Mouse (Mus musculus): ENCODE data around the gene Fam122a.

Fam122a gene

DNA sequence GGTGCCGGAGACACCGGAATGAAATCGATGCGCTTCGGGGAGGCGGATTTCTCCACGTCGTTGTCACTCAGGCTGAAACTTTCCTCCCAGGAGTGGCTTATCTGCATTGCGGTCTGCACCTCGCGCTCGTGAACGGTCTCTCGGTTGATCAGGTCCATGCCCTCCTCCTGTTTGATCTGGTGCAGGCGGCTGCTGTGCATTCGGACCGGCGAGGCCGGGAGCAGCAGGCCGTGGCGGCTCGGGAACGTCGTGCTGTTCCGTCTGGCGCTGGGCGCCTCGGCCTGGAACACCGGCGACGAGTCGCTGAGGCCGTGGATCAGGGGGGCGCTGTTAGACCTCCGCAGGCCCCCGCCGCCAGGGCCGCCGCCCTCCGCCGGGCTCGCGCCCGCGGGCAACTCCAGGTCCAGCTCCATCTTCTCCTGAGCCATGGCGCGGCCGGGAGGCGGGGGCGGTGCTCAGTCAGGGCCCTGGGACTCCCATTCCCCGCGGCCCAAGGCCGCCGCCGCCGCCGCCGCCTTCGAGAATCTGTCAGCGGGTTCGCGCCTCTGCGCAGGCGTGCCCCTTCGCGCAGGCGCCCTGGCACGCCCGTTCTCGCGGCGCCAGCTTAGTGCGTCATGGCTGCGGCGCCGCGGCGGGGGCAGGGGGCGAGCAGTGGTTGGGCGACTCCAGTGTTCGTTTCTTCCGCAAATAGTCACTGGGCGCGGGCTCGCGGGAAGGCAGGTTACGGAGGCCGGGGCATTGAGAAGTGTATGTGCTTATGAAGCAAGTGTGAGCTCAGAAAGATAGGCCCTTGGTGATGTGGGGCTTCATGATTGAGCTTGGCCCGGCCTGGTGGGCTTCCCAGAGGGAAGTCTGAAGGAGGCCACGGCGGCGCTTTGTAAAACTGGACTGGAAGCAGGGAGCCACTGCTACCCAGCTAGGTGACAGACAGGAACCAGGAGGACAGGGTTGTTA is at the start of gene Fam122a:
Gene Fam122a (minus strand): TSS at position 428 of the 954 bp plus-strand sequence.
- peak; percentile 91 for DNase-seq (ENCODE audit: low spot score)

DNA sequence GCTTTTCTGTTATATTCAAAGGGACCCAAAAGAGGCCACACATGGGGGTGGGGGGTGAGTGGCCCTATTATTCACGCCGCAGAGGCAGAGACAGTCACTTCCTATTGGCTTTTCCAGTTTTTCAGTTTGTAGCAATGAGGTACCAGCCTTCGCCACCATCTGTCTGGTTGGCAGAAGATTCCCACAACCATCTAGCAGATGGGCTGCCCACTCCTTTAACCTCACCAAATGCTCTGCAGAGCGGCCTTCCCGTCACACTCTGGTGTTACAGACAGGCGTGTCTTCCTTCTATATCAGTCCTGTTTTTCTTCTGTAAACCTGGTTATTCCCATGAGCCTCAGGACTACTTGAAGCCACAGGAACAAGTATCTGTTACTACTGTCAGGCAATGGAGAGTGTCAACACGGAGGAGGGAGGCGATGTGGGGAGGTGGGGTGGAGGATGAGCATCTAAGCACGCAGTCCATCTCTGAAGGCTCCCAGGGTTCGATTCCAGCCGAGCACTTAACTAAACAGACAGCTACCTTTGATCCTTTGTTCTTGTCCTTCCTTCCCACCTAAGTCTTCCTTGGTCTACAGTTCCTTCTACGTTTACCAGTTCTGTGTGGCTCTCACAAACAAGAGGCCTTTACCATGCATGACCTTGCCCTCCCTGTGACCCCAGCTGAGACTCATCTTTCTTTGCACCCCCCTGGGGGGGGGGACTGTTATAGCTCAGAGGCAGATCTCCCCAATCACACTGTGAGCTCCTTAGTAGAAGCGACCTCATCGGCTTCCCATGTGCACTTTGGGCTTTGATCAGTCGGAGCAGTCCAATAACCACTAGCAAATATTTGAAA is 46.5 kb upstream of the Fam122a start:
- peak; percentile 77 for DNase-seq (ENCODE audit: low spot score)

DNA sequence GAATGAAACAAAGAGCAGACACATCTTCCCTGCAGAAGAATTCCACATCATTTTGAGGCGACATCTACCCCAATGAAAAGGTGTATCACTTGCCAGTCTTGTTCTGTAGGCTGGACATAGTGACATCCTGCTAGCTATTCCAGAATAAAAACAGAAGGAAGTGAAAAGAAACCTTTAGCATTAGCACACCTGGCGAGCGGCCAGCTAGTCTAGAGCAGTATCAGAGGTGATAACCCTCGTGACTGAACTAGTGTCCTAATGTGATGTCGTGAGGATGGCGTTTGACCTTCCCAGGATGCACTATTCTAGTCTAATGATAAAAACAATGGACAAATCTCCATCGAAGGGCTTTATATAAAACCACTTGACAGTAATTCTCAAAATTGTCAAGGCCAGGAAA is 44.8 kb upstream of the Fam122a start:
- no peak for DNase-seq (ENCODE audit: low spot score)

DNA sequence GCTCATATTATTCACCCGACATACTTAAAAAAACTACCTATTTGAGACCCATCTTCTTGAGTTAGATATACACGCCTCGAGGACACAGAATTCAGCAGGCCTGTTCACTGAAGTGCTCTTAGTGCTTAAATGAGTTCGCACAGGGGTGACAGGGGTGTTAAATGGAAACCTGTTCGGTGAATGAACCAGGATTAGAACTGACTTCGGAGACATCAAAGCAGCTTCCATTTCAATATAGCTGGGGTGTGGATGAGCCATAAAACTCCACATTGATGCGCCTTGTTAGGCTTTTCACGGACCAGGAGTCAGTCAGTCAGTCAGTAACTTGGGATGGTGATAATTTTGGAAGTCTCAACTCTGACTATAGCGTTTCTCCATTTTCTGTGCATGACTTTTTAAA is 44.0 kb upstream of the Fam122a start:
- DNase-seq (ENCODE audit: low spot score): no peak

DNA sequence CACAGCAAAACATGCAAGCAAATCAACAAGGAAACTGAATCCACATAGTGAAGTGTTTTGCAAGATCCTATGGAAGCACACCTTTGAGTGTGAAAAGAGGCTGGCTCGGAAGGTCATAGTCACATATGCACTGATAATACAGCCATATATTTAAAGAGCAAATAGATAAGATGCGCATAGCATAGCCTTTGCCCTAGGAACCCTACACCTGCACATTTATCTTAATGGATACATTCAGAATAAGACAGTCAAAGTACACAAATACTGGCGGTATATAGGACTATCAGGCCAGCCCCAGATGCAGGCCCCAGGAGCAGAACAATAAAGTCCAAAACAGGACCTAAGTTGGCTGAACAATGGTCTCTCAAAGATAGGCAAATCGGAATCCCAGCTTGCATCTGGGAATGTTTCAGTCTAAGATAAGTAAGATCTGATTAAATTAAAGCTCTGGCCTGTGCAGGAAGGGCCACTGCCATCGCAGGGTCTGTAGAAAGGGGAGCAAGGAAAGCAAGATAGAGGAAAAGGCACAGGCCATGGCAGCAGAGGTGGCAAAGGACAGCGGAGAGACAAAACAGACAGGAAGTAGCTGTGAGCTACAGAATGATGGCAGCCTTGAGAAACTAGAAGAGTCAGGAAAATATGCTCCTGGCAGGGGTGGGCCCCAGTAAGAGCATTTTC is 42.7 kb upstream of the Fam122a start:
- DNase-seq (ENCODE audit: low spot score): no peak

DNA sequence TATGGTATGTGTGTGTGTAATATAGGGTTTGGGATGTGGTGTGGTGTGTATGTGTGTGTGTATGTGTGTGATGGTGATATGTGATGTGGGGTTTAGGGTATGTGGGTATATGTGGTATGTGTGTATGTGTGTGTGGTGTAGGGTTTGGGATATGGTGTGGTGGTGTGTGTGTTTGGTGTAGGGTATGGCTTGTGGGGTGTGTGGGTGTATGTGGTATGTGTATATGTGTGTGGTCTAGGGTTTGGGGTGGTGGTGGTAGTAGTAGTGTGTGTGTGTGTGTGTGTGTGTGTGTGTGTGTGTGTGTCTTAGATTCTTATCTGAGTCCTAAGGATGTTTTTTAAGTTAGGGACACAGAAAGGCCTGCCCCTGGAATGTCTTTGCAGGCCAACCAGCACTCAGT is 41.2 kb upstream of the Fam122a start:
- no peak for DNase-seq (ENCODE audit: low spot score)

DNA sequence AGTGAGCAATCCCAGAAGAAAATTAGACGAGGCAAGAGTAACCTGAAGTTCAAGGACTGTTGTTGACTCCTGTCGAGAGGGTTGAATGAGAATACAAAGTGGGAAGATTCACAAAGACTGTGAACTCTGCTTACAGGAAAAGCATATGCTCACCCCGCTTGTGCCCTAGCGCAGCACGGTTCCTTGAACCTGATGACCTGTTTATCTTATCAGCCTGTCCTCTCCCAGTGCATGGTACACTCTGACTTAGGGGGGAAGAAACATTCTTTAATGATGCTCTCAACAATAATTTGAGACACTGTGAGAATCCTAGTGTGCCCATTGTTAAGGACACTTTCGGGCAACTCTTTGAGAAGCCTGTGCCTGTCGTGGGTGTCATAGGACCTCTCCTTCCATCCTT is 39.9 kb upstream of the Fam122a start:
- no peak for DNase-seq (ENCODE audit: low spot score)

DNA sequence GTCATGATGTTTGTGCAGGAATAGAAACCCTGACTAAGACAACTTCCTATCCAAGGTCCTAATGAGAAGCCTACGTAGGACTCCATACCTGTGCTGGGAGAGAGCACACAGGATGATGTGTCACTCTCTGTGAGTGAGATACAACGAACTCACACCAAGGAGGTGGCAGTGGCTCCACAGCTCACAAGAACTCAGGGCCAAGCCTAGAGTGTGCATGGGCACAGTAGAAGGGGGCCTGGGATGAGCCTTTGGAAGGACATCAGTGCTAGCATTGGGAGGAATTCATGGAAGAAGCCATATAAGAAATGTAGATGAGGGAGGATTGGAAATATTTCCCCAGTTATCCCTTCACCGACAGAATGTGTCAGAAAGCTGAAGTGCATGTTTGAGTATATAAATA is 38.8 kb upstream of the Fam122a start:
- DNase-seq (ENCODE audit: low spot score): no peak

DNA sequence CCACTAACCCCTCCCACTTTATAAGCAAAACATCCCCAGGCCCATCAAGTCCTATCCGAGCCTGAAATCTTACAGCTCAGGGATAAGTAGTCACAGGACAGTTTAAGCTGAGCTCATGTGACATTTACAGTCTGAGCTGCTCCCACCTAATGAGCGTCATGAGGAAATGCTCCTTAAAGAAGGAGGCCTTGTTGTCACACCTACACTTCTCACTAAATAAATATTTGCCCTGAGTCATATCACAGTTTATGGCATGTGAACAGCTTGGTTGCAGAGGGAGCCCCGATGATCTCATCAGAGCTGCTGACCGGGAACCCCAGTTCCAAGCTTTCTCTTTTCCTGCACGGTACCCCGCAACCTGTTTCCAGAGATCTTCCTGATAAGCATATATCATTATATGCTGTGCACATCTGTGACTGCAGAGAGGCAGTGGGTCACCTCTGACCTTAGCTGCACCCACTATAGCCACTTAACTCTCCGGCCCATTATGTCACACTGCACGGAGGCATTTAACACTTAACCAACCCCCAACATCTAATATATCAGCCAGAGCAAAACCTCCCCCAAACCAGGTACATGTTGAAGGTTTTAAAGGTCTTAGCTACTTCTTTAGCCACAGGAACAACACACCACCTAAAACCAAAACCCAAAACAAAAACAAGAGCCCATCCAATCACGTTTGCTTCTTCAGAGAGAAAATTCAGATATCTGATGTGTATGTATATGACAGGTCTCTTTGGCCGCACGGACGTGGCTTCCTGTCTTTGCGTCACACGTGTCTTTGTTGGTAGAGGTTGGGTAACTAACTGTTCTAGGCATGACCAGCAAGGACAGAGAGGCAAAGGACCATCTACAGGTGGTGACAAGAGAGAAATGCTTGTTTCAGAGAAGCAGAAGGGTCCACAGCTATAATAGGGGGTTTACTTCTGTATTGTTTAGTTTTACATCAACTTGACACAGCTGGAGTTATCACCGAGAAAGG is 37.8 kb upstream of the Fam122a start:
- DNase-seq (ENCODE audit: low spot score): no peak

DNA sequence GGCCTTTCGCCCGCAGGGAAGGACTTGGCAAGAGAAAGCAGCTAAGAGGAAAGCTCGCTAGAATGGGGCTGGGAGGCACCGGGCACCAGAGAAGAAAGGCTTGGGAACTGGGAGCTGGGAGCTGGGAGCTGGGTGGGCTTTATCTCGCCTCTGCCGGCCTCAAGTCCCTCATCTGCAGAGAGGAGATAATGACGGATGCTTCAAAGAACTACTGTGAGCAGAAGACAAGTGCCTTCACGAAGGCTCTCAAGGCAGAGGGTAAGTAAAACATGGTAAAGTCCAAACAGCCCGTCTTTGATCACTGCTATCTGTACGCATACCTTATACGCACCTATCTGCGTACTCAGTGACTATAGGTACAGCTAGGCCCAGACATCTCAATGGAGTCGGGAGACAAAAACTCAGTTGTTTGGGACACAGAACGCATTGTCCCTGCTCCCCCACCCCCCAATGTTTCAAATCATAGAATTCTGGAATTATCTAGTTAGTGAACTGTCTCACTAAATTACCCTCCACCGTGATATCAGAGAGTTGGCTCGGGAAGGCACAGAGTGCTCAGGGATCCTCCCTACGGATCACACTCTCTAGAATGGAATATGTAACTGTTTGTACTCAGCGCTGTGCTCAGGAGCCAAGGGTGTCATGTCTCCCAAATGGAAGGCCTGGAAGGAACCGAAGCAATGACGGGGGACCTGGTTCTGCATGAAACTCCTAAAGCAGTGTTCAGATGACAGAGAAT is 36.1 kb upstream of the Fam122a start:
- no peak for DNase-seq (ENCODE audit: low spot score)

DNA sequence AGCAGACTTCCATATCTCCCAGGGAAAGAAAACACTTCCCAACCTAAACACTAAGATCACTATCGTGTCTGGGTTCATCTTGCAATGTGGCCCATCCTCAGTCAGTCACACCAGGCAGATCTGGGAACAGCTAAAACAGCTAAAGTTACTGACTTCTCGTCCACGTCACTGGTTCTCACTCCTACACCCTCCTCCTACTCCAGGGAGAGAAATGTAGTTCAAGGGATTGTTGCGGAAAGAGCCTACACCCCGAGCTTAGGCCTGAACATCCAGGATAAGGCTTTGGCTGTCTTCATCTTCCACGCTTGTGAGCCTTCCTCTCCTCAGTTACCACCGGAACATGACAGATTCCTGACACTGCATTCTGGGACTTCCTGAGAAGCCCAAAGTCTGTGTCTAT is 34.8 kb upstream of the Fam122a start:
- DNase-seq (ENCODE audit: low spot score): no peak

DNA sequence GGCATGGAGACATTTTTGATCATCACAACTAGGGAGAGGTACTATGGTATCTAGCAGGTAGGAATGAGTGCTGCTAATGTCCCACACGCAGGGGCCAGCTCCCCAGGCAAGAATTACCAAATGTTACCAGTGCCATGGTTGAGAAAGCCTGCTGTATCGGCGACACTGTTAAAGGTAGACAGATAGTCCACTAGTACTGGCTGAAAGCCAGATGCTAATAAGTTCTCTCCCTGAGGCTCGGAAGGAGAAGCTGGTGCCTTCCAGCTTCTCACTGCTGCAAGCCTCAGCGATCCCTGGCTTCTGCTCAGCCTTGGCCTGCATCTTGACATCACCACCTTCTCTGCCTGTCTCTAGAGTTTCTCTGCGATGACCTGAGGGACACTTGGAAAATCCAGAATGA is 32.2 kb upstream of the Fam122a start:
- DNase-seq (ENCODE audit: low spot score): no peak

DNA sequence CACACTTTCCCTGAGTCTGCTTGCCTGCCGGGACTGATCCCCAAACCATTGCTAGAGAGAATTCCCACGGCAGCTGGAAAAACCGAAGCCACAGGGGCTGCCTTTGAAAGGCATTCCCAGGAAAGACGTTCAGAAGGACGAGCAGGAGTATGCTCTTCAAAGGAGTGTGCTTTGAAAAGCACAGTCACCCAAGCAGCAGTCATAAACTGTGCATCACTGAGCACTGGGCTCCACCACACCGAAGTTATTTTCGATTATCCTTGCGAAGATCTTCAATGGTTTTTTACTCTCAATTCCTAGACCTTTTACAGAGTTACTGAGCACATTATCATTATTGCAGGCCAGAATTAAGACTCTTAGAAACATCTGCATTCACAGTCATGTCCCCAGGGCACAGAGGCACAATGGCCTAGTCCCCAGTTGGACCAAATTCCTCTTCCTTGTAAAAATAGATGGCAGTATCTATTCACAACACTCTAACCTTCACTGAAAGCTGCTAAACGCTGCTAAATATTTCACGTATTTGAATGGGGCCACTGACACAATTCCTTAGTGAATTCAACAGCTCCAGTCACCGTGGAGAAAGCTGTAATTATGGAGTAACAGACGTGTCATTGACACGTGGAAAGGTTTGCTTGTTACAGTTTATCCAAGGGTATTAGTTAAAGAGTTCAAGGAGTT is 31.1 kb upstream of the Fam122a start:
- no peak for DNase-seq (ENCODE audit: low spot score)

DNA sequence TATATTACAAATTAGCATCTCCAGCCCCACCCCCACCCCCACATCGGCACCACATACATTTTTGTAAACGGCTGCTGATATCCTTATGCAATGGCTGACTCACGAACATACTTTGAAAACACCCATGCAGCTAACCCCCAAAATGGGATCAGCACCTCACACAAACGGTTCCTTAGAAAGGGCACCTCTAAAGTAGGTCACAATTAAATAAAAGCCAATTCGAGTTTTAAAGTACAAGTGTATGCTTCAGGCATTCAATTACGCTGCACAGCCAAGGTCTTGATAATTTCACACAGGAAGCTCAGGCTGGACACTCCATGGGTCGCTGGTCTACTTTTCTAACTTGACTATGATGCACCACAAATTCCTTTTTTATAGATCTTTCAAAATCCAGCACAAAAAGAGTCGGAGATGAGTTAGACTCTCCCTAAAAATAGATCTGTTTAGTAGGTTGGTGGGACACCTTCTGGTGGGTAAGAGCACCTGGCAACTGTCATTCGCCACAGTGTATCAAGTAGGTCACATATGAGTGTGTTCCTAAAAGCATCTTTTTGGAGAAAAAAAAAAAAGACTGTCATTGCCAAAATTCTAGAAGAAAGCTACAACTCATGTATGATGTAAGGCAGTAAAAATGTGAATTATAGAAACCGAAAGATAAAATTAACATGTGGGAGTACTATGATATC is 25.7 kb upstream of the Fam122a start:
- no peak for DNase-seq (ENCODE audit: low spot score)

DNA sequence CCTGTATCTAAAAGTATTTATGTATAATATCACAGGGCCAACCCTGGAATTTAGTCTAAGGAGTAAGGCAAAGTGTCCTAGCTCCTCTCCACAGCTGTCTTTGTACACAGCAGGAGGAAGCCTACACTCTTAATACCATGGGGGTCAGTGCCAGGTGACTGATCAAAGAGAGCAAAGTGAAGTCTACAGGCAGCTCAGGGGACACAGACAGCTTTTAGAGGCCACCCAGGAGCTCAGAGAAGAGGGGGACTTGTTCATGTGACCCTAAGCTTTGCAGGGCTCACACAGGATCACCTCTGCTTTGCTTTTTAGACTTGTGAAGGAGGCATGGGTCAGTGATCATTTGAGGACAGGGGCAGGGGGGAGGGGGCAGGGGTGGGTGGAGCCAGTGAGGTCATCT is 24.4 kb upstream of the Fam122a start:
- DNase-seq (ENCODE audit: low spot score): no peak

DNA sequence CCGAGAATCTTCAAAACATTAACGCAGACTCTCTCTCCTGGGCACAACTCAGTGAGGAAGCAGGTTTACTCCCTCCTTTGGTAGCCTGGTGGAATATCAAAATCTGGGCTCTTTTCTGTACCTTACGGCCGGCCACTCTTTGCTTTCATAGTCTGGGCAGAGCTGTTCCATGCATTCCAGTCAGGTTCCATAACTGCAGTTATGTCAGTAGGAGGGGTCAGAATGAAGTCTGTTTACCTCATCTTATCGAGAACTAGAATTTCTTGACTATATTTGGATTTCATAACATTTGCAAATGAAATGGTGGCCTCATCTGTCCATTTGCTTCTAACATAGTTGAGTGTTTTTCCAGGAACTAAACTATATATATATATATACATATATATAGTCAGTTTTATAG is 23.3 kb upstream of the Fam122a start:
- no peak for DNase-seq (ENCODE audit: low spot score)

DNA sequence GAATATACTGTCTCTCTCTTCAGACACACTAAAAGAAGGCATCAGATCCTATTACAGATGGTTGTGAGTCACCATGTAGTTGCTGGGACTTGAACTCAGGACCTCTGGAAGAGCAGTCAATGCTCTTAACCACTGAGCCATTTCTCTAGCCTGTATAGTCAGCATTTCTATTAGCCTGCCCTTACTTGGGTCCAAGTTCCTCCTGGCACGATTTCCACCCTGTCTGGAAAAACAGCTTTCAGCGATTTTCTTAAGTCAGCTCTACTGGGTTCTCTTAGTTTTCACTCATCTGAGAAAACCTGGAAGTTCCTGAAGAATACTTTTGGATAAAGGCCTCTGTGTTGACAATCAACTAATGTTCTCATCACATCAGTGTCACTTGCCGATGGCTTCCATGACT is 22.1 kb upstream of the Fam122a start:
- no peak for DNase-seq (ENCODE audit: low spot score)

DNA sequence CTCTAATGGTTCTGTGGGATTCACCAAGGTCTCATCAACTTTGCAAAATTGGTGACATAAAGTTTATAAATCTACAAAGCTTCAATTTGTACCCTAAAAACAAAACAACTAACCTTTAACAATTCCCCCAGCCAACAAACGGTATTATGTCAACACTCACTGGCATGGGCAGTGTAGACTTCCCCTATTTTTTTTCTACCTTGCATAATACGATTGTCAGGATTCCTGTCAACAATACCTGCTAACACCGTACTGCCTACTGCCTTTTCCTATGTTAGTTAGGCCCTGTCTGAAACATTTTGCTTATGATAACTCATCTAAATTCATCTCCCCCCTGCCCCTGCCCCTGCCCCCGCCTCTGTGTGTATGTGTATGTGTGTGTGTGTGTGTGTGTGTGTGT is 16.7 kb upstream of the Fam122a start:
- DNase-seq (ENCODE audit: low spot score): no peak

DNA sequence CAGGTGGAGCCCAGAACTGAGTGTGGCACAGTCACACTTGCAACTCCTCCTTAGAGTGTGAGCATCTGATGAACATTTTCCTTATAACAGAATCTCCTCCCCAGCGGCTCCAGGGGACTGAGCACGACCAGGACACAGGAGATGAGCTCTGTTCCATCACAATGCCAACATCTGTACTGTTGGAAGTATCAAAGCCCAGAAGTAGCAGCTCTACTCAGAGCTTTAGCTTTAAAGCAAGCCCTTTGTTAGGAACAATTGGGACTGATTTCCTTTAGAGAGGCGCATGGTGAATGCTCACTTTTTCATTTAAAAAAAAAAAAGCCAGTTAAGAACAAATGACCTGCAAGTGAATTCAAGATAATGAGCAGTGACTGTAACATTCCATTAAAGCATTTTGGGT is 14.7 kb upstream of the Fam122a start:
- no peak for DNase-seq (ENCODE audit: low spot score)
